Mouse (Mus musculus) CH12.LX (cell line): Measurements from ENCODE around the gene Snx5.

ENCODE experiments used
- ETS1 ChIP-seq: conservative IDR thresholded peaks from 2 replicates; pipeline ENCODE4 v1.6.1; 2012; ENCODE audit warnings: low read depth, mild to moderate bottlenecking, inconsistent platforms, low read length, improper control_type of control experiment, moderate library complexity
- MXI1 ChIP-seq: IDR thresholded peaks from 2 replicates; pipeline ENCODE4 v1.6.1; 2011; ENCODE audit warnings: mild to moderate bottlenecking, low read depth, low read length, improper control_type of control experiment
- POLR2A ChIP-seq: IDR thresholded peaks from 2 replicates; pipeline ENCODE4 v1.6.1; 2011; ENCODE audit warnings: low read depth, mild to moderate bottlenecking, improper control_type of control experiment, low read length

DNA sequence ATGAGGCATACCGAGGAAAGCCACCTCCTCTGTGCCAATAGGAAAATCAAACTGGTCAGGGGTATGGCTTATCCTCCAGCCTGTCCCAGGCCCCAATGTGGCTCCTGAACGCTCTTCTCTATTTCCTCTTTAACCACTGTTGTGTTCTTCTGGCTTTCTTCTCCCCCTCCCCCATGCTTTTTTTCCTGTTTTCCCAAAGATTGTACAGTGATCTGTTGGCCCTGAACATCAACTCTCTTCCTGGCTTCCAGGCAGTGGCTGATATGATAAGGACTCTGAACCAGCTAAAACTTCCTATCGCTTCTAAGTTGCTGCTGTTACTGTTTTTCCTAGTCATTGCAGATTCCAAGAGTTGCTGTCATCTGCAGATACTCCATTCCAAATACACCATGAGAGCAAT, 6.2 kb upstream of the Snx5 start:
- no peak for TF ChIP-seq MXI1
- TF ChIP-seq POLR2A = no peak
- no peak for TF ChIP-seq ETS1
